Mouse (Mus musculus) neural tube, embryonic 14.5 days (tissue): ENCODE measurements around the gene Glod5. TPM values are rescaled to one million over a fixed set of nuclear protein-coding genes. Genes with fewer than 3 reads are reported as not detected.

Experiments
- ATAC-seq: fragments of 200-750 bp; cut with Nextera tagmentation; 2 replicates; pipeline ENCODE4 v1.8.0; 2017; ENCODE audit warnings: low read depth, mild to moderate bottlenecking, moderate TSS enrichment, moderate library complexity
- H3K27ac ChIP-seq: fragments of 300-500 bp; sonication (generic); 2 replicates; pipeline ENCODE4 v1.5.1; 2014; ENCODE audit warnings: low read depth, mild to moderate bottlenecking, control low read depth, low read length, moderate library complexity, mixed read lengths
- H3K27me3 ChIP-seq: fragments of 300-500 bp; sonication (generic); 2 replicates; pipeline ENCODE4 v1.6.1; 2014; ENCODE audit warnings: low read length; ENCODE audit not compliant: control insufficient read depth, insufficient read depth
- H3K36me3 ChIP-seq: fragments of 300-500 bp; sonication (generic); 2 replicates; pipeline ENCODE4 v1.6.1; 2014; ENCODE audit warnings: low read length, mixed read lengths; ENCODE audit not compliant: control insufficient read depth, insufficient read depth
- H3K4me1 ChIP-seq: fragments of 300-500 bp; sonication (generic); 2 replicates; pipeline ENCODE4 v1.6.1; 2014; ENCODE audit warnings: low read length; ENCODE audit not compliant: control insufficient read depth, insufficient read depth
- H3K4me2 ChIP-seq: fragments of 300-500 bp; sonication (generic); 2 replicates; pipeline ENCODE4 v1.6.1; 2014; ENCODE audit warnings: mild to moderate bottlenecking, low read depth, low read length, control low read depth
- H3K4me3 ChIP-seq: fragments of 300-500 bp; sonication (generic); 2 replicates; pipeline ENCODE4 v1.5.1; 2014; ENCODE audit warnings: low read depth, low read length, control low read depth, mixed read lengths
- H3K9ac ChIP-seq: fragments of 300-500 bp; sonication (generic); replicated peaks from 2 replicates; pipeline ENCODE4 v1.6.1; 2014; ENCODE audit warnings: low read depth, mild to moderate bottlenecking, control low read depth, low read length, mixed read lengths
- H3K9me3 ChIP-seq: fragments of 300-500 bp; sonication (generic); 2 replicates; pipeline ENCODE4 v1.6.1; 2016; ENCODE audit warnings: low read length; ENCODE audit not compliant: control insufficient read depth
- WGBS: fragments of 180-500 bp; shearing (Covaris S2); extraction: QIAGEN DNeasy Blood & Tissue Kit; methylation state at CpG from one replicate; pipeline ENCODE4 v1.1.7; 2014; 5-methylcytosine and 5-hydroxymethylcytosine counted together
- polyA plus RNA-seq: library from polyadenylated mRNA; unstranded; fragments of >200 nt; fragmentation: Nextera tagmentation; extraction: Ambion mirVana; gene quantifications from 2 replicates; pipeline ENCODE4 v1.2.1, GENCODE M21; 2014

The Glod5 gene
- polyA plus RNA-seq, 1 experiment from 2014 or later, result 1.2 TPM

DNA sequence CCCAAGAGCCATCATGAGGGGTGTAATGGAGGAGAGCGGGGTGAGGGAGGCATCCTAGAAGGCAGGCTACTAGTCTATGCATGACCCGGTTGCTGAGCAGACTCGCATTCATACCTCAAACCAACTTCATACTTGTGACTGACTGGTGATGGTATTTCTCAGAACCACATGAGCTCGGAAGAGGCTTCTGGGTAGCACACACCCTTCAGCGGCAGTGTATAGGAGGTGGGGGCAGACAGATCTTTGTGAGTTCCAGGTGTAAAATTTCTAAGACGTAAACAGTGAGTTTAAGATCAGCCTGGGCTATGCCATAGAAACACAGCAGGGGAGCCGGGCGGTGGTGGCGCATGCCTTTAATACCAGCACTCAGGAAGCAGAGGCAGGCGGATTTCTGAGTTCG lies 40.4 kb downstream of the Glod5 start, which contains the start of gene Gata1:
Gene Gata1 (minus strand): TSS at position 180 of the 400 bp plus-strand sequence.
- ATAC-seq, result no peak
- H3K27me3 ChIP-seq, result no peaks in the 10 kb centered on the region
- H3K4me3 ChIP-seq, result no peak within 1 kb of the TSS
- H3K9me3 ChIP-seq, result no peaks in the 10 kb centered on the region
- no peak within 1 kb of the TSS for H3K9ac ChIP-seq
- 90% methylated on average over 11 of the region's 11 CpGs for WGBS
- no peaks in the 10 kb centered on the region for H3K36me3 ChIP-seq
- no peak within 1 kb of the TSS for H3K27ac ChIP-seq
- no peaks in the 10 kb centered on the region for H3K4me1 ChIP-seq
- no peak within 1 kb of the TSS for H3K4me2 ChIP-seq

DNA sequence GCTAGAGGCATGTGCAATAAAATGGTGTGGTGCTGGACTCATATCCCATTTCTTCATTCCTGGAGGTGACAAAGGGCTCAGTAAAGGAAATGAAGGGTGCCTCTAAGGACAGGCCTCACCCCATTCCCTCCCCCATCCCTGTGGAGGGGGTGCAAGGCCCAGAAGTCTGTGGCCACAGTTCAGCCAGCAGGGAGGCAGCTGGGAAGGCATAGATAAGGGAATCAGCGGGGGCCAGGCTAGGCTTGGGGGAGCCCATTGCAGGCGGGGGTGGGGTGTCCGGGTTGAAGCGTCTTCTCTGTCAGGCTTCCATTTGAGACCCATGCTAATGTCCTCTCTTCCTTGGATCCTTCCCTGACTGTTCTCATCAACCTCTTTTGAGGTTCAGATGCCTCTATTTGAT lies 47.0 kb downstream of the Glod5 start:
- no peaks in the 10 kb centered on the region for H3K9me3 ChIP-seq
- H3K4me2 ChIP-seq, result no peak overlapping the region
- H3K9ac ChIP-seq, result no peak overlapping the region
- H3K27me3 ChIP-seq, result no peaks in the 10 kb centered on the region
- H3K27ac ChIP-seq, result no peak overlapping the region
- no peak overlapping the region for H3K4me3 ChIP-seq
- no peak for ATAC-seq
- 65% methylated on average over 4 of the region's 4 CpGs for WGBS
- H3K36me3 ChIP-seq, result no peaks in the 10 kb centered on the region
- H3K4me1 ChIP-seq, result no peaks in the 10 kb centered on the region

- Histone ChIP-seq H3K36me3 (no peaks in the 10 kb centered on the region), H3K9me3 (no peaks in the 10 kb centered on the region), H3K4me2 (no peak overlapping the region), H3K27me3 (no peaks in the 10 kb centered on the region), H3K4me1 (no peaks in the 10 kb centered on the region), H3K27ac (no peak overlapping the region), H3K9ac (no peak overlapping the region), H3K4me3 (no peak overlapping the region)
- no peak for ATAC-seq
- 83% methylated on average over 3 of the region's 3 CpGs for WGBS
Observed at GRCm38 (mm10) chrX:7968899-7969298, 49.4 kb downstream of the Glod5 start.

DNA sequence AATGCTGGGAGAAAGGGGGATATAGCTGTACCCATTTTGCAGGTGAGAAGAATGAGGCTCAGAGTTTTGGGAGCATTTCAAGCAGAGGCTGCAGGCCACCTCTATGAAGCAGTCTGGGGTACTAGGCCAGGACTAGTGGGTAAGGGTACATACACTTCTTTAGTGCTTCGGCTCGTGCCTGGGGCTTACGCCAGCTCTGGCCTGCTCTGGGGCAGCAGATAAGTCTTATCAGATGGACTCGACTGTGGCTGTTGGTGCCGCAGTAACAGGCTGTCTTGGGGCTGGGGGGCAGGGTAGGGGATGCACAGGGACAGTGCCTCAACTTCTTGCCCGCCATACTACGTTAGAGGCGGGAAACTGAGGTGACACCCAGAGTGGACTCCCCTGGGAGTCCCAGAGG lies 50.1 kb downstream of the Glod5 start:
- no peak overlapping the region for H3K27ac ChIP-seq
- H3K9ac ChIP-seq, result no peak overlapping the region
- no peak for ATAC-seq
- H3K36me3 ChIP-seq, result no peaks in the 10 kb centered on the region
- no peak overlapping the region for H3K4me2 ChIP-seq
- H3K4me1 ChIP-seq, result no peaks in the 10 kb centered on the region
- WGBS, result 92% methylated on average over 8 of the region's 8 CpGs
- no peaks in the 10 kb centered on the region for H3K9me3 ChIP-seq
- H3K4me3 ChIP-seq, result no peak overlapping the region
- H3K27me3 ChIP-seq, result no peaks in the 10 kb centered on the region

DNA sequence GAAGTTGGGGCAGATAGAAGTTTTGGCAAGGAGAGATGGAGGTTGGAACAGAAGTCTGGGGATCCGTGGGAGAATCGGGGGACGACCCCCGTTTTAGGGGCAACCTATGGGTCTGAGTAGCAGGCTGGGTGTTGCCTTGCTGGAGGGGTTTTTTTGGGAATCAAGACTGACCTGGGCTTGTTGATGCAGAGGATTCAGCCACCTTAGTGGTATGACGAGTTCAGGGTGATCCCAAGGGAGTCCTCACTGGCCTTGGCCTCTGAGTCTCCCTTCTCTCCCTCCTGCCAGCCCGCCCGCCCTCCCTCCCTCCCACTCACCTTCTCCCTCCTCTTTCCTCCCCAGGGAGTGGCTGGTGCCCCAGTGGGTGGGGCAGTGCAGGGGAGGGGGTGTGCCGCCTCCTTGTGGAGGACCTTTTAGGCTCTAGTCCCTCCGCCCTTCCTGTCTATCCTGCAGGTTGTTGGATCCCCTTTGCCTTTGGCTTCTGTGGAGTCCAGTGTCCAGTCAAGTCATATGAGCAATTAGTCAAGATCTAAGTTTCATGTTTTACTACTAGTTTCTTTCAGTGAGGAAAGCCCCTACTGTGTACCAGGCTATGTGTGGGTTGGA lies 50.6 kb downstream of the Glod5 start:
- H3K9ac ChIP-seq, result no peak overlapping the region
- no peak overlapping the region for H3K4me2 ChIP-seq
- no peaks in the 10 kb centered on the region for H3K9me3 ChIP-seq
- WGBS, result 85% methylated on average over 7 of the region's 9 CpGs
- H3K27me3 ChIP-seq, result no peaks in the 10 kb centered on the region
- no peaks in the 10 kb centered on the region for H3K4me1 ChIP-seq
- no peak overlapping the region for H3K27ac ChIP-seq
- no peak for ATAC-seq
- H3K36me3 ChIP-seq, result no peaks in the 10 kb centered on the region
- no peak overlapping the region for H3K4me3 ChIP-seq

GRCm38 (mm10) chrX:7966161-7966560 lies 52.1 kb downstream of the Glod5 start:
- no peaks in the 10 kb centered on the region for H3K9me3 ChIP-seq
- no peak overlapping the region for H3K9ac ChIP-seq
- 86% methylated on average over 4 of the region's 4 CpGs for WGBS
- no peak overlapping the region for H3K27ac ChIP-seq
- H3K36me3 ChIP-seq, result no peaks in the 10 kb centered on the region
- H3K27me3 ChIP-seq, result no peaks in the 10 kb centered on the region
- H3K4me1 ChIP-seq, result no peaks in the 10 kb centered on the region
- no peak overlapping the region for H3K4me2 ChIP-seq
- H3K4me3 ChIP-seq, result no peak overlapping the region
- no peak for ATAC-seq

DNA sequence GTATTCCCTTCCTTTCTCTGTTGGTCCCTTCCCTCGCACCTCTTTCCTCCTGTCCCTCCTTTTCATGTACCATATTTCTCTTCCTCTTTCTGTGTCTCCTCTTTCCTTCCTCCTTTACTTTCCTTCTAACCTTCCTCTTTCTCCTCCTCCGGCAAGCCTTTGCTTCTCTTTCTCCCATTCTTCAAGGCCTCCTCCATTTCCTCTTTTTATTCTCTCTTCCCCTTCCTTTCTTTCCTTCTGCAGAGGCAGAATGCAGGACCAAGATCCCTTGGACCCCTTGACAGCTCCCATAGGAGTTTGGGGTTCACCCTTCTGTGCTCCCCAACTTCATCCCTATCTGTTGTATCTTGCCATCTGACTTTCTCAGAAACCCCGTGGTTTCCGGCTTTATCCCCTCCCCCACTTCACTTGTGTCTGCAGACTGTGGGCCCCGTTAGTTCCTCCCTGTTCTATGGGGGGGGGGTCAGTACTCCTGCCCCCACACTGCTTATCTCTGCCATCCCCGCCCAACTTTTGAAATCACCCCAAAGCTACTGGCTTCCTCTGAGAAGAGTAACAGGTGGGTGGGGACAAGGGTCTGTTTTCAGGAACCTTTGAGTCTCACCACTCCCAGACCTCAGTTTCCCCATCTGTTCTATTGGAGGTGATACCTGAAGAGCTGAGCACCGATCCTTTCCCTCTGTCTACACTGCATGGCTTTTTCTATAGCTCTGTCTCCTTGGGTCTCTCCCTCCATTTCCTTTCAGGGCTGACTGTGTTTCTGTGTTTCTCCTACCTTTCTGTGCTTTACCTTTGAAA lies 54.3 kb downstream of the Glod5 start:
- no peak for ATAC-seq
- H3K9ac ChIP-seq, result no peak overlapping the region

DNA sequence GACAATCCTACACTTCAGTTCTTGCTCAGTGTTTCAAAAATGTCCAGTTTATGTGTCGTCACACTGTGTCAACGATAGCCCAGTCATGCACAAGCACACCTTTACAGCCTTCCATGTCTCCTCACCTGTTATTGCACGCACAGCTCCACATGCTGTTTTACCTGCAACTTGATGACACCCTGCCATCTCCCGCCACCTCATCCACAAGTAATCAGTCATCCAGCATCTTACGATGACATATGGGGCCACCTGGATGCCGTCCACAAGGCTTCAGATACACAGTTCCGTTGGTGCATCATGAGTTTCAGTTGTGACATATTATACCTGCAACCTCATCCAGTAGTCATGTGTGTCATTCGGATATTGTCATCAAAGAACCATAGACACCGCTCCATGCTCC lies 59.4 kb downstream of the Glod5 start:
- WGBS, result 94% methylated on average over 9 of the region's 9 CpGs
- H3K4me1 ChIP-seq, result no peaks in the 10 kb centered on the region
- H3K27ac ChIP-seq, result no peak overlapping the region
- H3K9ac ChIP-seq, result no peak overlapping the region
- H3K9me3 ChIP-seq, result no peaks in the 10 kb centered on the region
- H3K4me2 ChIP-seq, result no peak overlapping the region
- no peak overlapping the region for H3K4me3 ChIP-seq
- H3K27me3 ChIP-seq, result no peaks in the 10 kb centered on the region
- no peak for ATAC-seq
- H3K36me3 ChIP-seq, result no peaks in the 10 kb centered on the region

More for the DNA sequence above, 54.3 kb downstream of the Glod5 start:
- 75% methylated on average over 7 of the region's 7 CpGs for WGBS
- no peak overlapping the region for H3K27ac ChIP-seq
- H3K9me3 ChIP-seq, result no peaks in the 10 kb centered on the region
- no peak overlapping the region for H3K4me2 ChIP-seq
- H3K4me3 ChIP-seq, result no peak overlapping the region
- H3K4me1 ChIP-seq, result no peaks in the 10 kb centered on the region
- no peaks in the 10 kb centered on the region for H3K27me3 ChIP-seq
- H3K36me3 ChIP-seq, result no peaks in the 10 kb centered on the region
